Mouse (Mus musculus) MEL (cell line): ENCODE measurements at regions not wholly inside any gene's neighbourhood (a gene's known extent, or its start where the extent isn't known, plus 50 kb on each side); places are given as distances from the start of the nearest gene placed in this dataset.

Experiments used
- DNase-seq: peaks from one replicate; pipeline ENCODE4 v3.0.0; 2011; ENCODE audit warnings: low read depth, low spot score
- H3K27ac ChIP-seq: 2 replicates; pipeline ENCODE4 v1.5.1; 2012; ENCODE audit warnings: low read depth, mild to moderate bottlenecking, control low read depth, low read length, moderate library complexity; ENCODE audit not compliant: control insufficient read depth
- H3K27me3 ChIP-seq, 2 experiments: fragments of 150-350 bp in 1 of 2; sonication (generic) in 1 of 2; 2 replicates each; pipeline ENCODE4 v1.6.1; 2012; ENCODE audit warnings: low read length in 2 of 2, mild to moderate bottlenecking in 2 of 2, improper control_type of control experiment in 1 of 2, moderate library complexity in 1 of 2; ENCODE audit not compliant: insufficient read depth in 2 of 2, control insufficient read depth in 1 of 2
- H3K36me3 ChIP-seq, 2 experiments: 2 replicates each; pipeline ENCODE4 v1.6.1; 2012 to 2014; ENCODE audit warnings: low read length in 2 of 2, improper control_type of control experiment in 1 of 2, inconsistent platforms in 1 of 2, mild to moderate bottlenecking in 1 of 2; ENCODE audit not compliant: insufficient read depth in 2 of 2, control insufficient read depth in 1 of 2
- H3K4me1 ChIP-seq, 2 experiments: fragments of 150-350 bp in 1 of 2; sonication (generic) in 1 of 2; 2 replicates each; pipeline ENCODE4 v1.6.1; 2012; ENCODE audit warnings: low read length in 2 of 2, improper control_type of control experiment in 1 of 2, mild to moderate bottlenecking in 1 of 2; ENCODE audit not compliant: insufficient read depth in 2 of 2, control insufficient read depth in 1 of 2
- H3K4me3 ChIP-seq, 2 experiments: fragments of 150-350 bp in 1 of 2; sonication (generic) in 1 of 2; 2 replicates each; pipeline ENCODE4 v1.5.1; 2012; ENCODE audit warnings: low read depth in 2 of 2, low read length in 2 of 2, mild to moderate bottlenecking in 2 of 2, moderate library complexity in 2 of 2, control low read depth in 1 of 2, improper control_type of control experiment in 1 of 2; ENCODE audit not compliant: control insufficient read depth in 1 of 2, insufficient read depth in 1 of 2
- H3K79me2 ChIP-seq: 2 replicates; pipeline ENCODE4 v1.6.1; 2012; ENCODE audit warnings: mild to moderate bottlenecking, low read length, moderate library complexity; ENCODE audit not compliant: control insufficient read depth, poor library complexity, insufficient read depth
- H3K9ac ChIP-seq: 2 replicates; pipeline ENCODE4 v1.6.1; 2012; ENCODE audit warnings: low read depth, mild to moderate bottlenecking, control low read depth, low read length, moderate library complexity; ENCODE audit not compliant: control insufficient read depth, poor library complexity, severe bottlenecking
- H3K9me3 ChIP-seq: fragments of 150-350 bp; sonication (generic); replicated peaks from 2 replicates; pipeline ENCODE4 v1.6.1; 2012; ENCODE audit warnings: mild to moderate bottlenecking, low read length, improper control_type of control experiment, moderate library complexity; ENCODE audit not compliant: insufficient read depth
- BHLHE40 ChIP-seq: IDR thresholded peaks from 2 replicates; pipeline ENCODE4 v1.6.1; 2012; ENCODE audit warnings: low read depth, mild to moderate bottlenecking, inconsistent platforms, low read length, improper control_type of control experiment, borderline replicate concordance
- CHD1 ChIP-seq: IDR thresholded peaks from 2 replicates; pipeline ENCODE4 v1.6.1; 2012; ENCODE audit warnings: low read depth, mild to moderate bottlenecking, inconsistent platforms, low read length, improper control_type of control experiment
- EP300 ChIP-seq, 2 experiments: IDR thresholded peaks; 2 replicates each; pipeline ENCODE4 v1.6.1; 2011; ENCODE audit warnings: improper control_type of control experiment in 2 of 2, low read length in 2 of 2, low read depth in 1 of 2, mild to moderate bottlenecking in 1 of 2
- ETS1 ChIP-seq: IDR thresholded peaks from 2 replicates; pipeline ENCODE4 v1.6.1; 2012; ENCODE audit warnings: low read depth, mild to moderate bottlenecking, inconsistent platforms, low read length, improper control_type of control experiment, moderate library complexity
- GABPA ChIP-seq: IDR thresholded peaks from 2 replicates; pipeline ENCODE4 v1.6.1; 2012; ENCODE audit warnings: low read depth, mild to moderate bottlenecking, inconsistent platforms, low read length, improper control_type of control experiment, moderate library complexity
- JUND ChIP-seq: IDR thresholded peaks from 2 replicates; pipeline ENCODE4 v1.6.1; 2011; ENCODE audit warnings: low read depth, mild to moderate bottlenecking, improper control_type of control experiment, low read length
- KAT2A ChIP-seq: conservative IDR thresholded peaks from 2 replicates; pipeline ENCODE4 v1.6.1; 2012; ENCODE audit warnings: low read depth, low read length, improper control_type of control experiment, inconsistent platforms
- MAFK ChIP-seq: IDR thresholded peaks from 2 replicates; pipeline ENCODE4 v1.6.1; 2011; ENCODE audit warnings: low read depth, mild to moderate bottlenecking, low read length, improper control_type of control experiment, borderline replicate concordance
- MEF2A ChIP-seq: IDR thresholded peaks from 2 replicates; pipeline ENCODE4 v1.6.1; 2014; ENCODE audit warnings: low read depth, mild to moderate bottlenecking, inconsistent platforms, low read length, improper control_type of control experiment; ENCODE audit not compliant: poor library complexity, insufficient replicate concordance, severe bottlenecking; ENCODE audit errors: extremely low read depth
- MYC ChIP-seq: IDR thresholded peaks from 2 replicates; pipeline ENCODE4 v1.6.1; 2011; ENCODE audit warnings: low read depth, mild to moderate bottlenecking, low read length, improper control_type of control experiment, moderate library complexity
- NELFE ChIP-seq: IDR thresholded peaks from 2 replicates; pipeline ENCODE4 v1.6.1; 2011; ENCODE audit warnings: low read depth, low read length, improper control_type of control experiment
- NRF1 ChIP-seq: IDR thresholded peaks from 2 replicates; pipeline ENCODE4 v1.6.1; 2014; ENCODE audit warnings: low read depth, mild to moderate bottlenecking, inconsistent platforms, low read length, improper control_type of control experiment, moderate library complexity; ENCODE audit not compliant: poor library complexity, insufficient read depth, severe bottlenecking
- POLR2A ChIP-seq, 2 experiments: IDR thresholded peaks; 2 replicates each; pipeline ENCODE4 v1.6.1; 2011 to 2012; ENCODE audit warnings: low read length in 2 of 2, mild to moderate bottlenecking in 2 of 2, control low read depth in 1 of 2, improper control_type of control experiment in 1 of 2, low read depth in 1 of 2, moderate library complexity in 1 of 2; ENCODE audit not compliant: control insufficient read depth in 1 of 2, insufficient read depth in 1 of 2, poor library complexity in 1 of 2
- POLR2AphosphoS5 ChIP-seq: IDR thresholded peaks from 2 replicates; pipeline ENCODE4 v1.6.1; 2012; ENCODE audit warnings: low read depth, borderline replicate concordance, mild to moderate bottlenecking, inconsistent platforms, low read length, moderate library complexity, mixed read lengths
- RAD21 ChIP-seq: IDR thresholded peaks from 2 replicates; pipeline ENCODE4 v1.6.1; 2011; ENCODE audit warnings: mild to moderate bottlenecking, low read depth, low read length, improper control_type of control experiment
- RCOR1 ChIP-seq: IDR thresholded peaks from 2 replicates; pipeline ENCODE4 v1.6.1; 2012; ENCODE audit warnings: low read depth, mild to moderate bottlenecking, inconsistent platforms, low read length, improper control_type of control experiment
- SMC3 ChIP-seq: IDR thresholded peaks from 2 replicates; pipeline ENCODE4 v1.6.1; 2011; ENCODE audit warnings: low read depth, low read length, improper control_type of control experiment
- TAL1 ChIP-seq: IDR thresholded peaks from 2 replicates; pipeline ENCODE4 v1.6.1; 2012; ENCODE audit warnings: mild to moderate bottlenecking, inconsistent platforms, low read length, moderate library complexity, mixed read lengths
- TCF12 ChIP-seq: IDR thresholded peaks from 2 replicates; pipeline ENCODE4 v1.6.1; 2014; ENCODE audit warnings: low read depth, mild to moderate bottlenecking, inconsistent platforms, low read length, improper control_type of control experiment, moderate library complexity
- UBTF ChIP-seq: IDR thresholded peaks from 2 replicates; pipeline ENCODE4 v1.6.1; 2012; ENCODE audit warnings: low read depth, mild to moderate bottlenecking, inconsistent platforms, low read length, improper control_type of control experiment, moderate library complexity, borderline replicate concordance; ENCODE audit not compliant: insufficient read depth
- USF1 ChIP-seq: IDR thresholded peaks from 2 replicates; pipeline ENCODE4 v1.6.1; 2014; ENCODE audit warnings: low read depth, mild to moderate bottlenecking, inconsistent platforms, low read length, improper control_type of control experiment, moderate library complexity
- USF2 ChIP-seq, 2 experiments: IDR thresholded peaks; 2 replicates each; pipeline ENCODE4 v1.6.1; 2011 to 2012; ENCODE audit warnings: improper control_type of control experiment in 2 of 2, low read length in 2 of 2, borderline replicate concordance in 1 of 2, inconsistent platforms in 1 of 2, low read depth in 1 of 2, mild to moderate bottlenecking in 1 of 2; ENCODE audit not compliant: insufficient read depth in 1 of 2
- ZNF384 ChIP-seq: IDR thresholded peaks from 2 replicates; pipeline ENCODE4 v1.6.1; 2012; ENCODE audit warnings: low read depth, mild to moderate bottlenecking, inconsistent platforms, low read length, improper control_type of control experiment

DNA sequence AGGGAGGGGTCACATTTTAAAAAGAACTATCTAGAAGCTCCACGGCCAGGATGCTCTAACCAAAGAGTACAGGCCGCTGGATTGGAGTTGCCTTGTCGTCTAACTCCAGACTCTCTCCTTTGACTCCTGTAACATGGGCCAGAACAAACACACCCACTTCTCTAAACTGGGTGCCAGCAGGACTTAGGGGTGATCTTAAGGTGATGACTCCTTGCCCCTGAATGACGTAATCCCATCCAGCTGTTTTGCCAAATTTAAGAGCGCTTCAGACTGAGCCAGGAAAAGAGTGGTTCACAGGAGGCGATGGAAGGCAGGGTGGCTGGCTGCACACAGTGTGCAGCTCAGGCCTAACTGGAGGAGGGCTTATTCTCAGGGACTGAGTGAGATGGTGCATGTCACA lies 261.0 kb downstream of the CK137956 start:
- no peak overlapping the region for H3K27ac ChIP-seq
- H3K9me3 ChIP-seq, result no peaks in the 10 kb centered on the region
- no peak for DNase-seq
- no peak overlapping the region for H3K4me3 ChIP-seq
- H3K79me2 ChIP-seq, result no peaks in the 10 kb centered on the region
- H3K36me3 ChIP-seq, result no peaks in the 10 kb centered on the region
- no peaks in the 10 kb centered on the region for H3K4me1 ChIP-seq
- H3K27me3 ChIP-seq, result no peaks in the 10 kb centered on the region
- TF ChIP-seq UBTF, result no peak
- TF ChIP-seq ZNF384, result no peak
- no peak for TF ChIP-seq USF1
- no peak for TF ChIP-seq GABPA
- TF ChIP-seq POLR2AphosphoS5, result no peak
- no peak for TF ChIP-seq POLR2A (IDR thresholded peaks at IDR 0.05; ENCODE audit: control insufficient read depth in 1 of 2, insufficient read depth in 1 of 2, low read depth in 1 of 2, low read length in 2 of 2, poor library complexity in 1 of 2)
- no peak for TF ChIP-seq KAT2A
- no peak for TF ChIP-seq CHD1
- TF ChIP-seq RAD21, result no peak
- no peak for TF ChIP-seq MYC
- TF ChIP-seq MAFK, result no peak
- TF ChIP-seq EP300 (IDR thresholded peaks at IDR 0.05; ENCODE audit: low read depth in 1 of 2, low read length in 2 of 2), result no peak
- TF ChIP-seq NRF1, result no peak
- no peak for TF ChIP-seq BHLHE40
- no peak overlapping the region for H3K9ac ChIP-seq

DNA sequence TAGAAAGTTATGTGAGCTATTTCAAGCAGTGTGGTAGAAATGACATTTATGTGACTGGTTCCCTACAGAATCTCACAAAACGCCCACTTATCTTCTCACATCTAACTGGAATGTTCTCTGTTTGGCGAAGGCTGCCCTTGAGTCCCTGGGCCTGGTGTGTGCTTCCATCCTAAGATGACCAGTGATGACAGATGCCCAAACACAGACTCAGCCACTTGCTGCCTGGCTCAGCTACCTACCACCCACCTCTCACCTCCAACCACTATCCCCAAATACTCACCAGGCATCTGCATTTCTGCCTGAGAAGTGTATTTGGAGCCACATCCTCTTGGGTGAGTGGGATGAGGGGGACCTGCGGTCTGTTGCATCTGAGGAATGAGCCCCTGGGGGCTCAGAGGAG lies 262.6 kb downstream of the CK137956 start:
- TF ChIP-seq NELFE (no peak), USF2 (IDR thresholded peaks at IDR 0.05; ENCODE audit: borderline replicate concordance in 1 of 2, insufficient read depth in 1 of 2, low read depth in 1 of 2, low read length in 2 of 2) (no peak), SMC3 (no peak), CHD1 (no peak), ETS1 (no peak), TCF12 (no peak), MEF2A (no peak), TAL1 (no peak), BHLHE40 (no peak), JUND (no peak), RCOR1 (no peak), UBTF (no peak)
- no peak overlapping the region for H3K4me3 ChIP-seq
- DNase-seq, result no peak
- no peaks in the 10 kb centered on the region for H3K9me3 ChIP-seq
- H3K4me1 ChIP-seq, result no peaks in the 10 kb centered on the region
- H3K9ac ChIP-seq, result no peak overlapping the region
- H3K36me3 ChIP-seq, result no peaks in the 10 kb centered on the region
- no peaks in the 10 kb centered on the region for H3K27me3 ChIP-seq
- H3K27ac ChIP-seq, result no peak overlapping the region
- no peaks in the 10 kb centered on the region for H3K79me2 ChIP-seq
